Mouse (Mus musculus): ENCODE data around the gene Ambra1.

GRCm38 (mm10) chr2:91904618-91905307 lies 174.8 kb downstream of the Ambra1 start:
- no peak for TF ChIP-seq CTCF (IDR thresholded peaks at IDR 0.05; ENCODE audit: control insufficient read depth, insufficient read depth, insufficient read length)
- TF ChIP-seq MAX (IDR thresholded peaks at IDR 0.05), result no peak
- no peak for TF ChIP-seq CEBPB (IDR thresholded peaks at IDR 0.05; ENCODE audit: low read depth)

All from C2C12 (cell line).